Mouse (Mus musculus): ENCODE data around the gene Tas2r135.

Tas2r135 gene

DNA sequence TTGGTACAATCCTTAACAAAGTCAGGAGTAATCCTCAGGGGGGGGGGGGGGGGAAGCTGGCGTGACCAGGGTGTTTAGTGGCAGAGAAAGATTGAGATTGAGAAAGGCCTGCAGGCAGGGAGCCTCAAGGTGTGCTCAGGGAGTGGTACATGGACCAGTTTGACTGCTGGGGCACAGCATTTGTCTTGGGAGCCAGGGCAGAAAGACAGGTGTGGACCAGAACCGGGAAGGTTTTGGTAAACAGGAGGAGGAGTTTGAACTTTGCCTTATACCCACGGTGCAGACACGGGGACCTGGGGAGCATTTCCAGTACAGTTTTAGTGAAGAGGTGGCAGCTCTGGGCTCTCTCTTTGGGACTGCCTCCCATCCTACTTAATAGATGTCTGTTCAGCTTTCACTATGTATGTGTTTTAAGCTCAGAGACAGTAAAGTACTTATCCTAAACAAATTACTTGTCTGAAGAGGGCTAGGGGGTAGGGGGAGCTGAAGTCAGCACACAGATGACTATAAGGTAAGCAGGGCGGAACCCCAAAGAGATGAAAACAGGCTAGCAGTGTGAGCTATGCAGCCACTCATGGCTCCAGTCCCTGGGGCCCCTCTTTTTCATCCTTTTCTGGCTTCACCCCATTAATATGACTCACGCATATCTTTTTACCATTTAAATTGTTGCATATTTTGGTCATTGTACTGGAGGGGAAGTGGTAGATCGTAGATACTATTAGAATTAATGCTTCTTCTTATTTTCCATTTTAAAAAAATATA lies 31.4 kb upstream of the Tas2r135 start:
- in situ Hi-C loops (cut with MboI, MseI), result loop anchor here (10.0 kb wide), 1 partner anchor 819 kb away; no protein-coding TSS in a partner anchor

DNA sequence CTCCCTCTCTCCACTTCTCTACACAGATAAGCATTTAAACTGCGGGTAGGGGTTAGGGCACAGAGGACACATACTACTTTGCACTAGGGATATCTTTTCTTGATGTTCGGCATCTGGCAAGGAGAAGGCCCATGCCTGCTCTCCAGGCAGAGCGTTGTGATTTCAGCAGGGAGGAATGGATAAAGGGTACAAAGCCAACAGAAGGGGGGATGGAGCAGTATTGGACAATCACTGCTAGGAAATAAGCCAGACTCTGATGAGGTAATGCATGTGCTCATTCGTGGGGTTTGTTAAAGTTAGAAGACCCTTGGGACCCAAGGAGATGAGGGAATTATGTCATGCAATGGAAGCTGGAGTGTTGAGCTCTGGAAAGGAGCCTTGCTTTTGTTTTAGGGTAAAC lies 30.5 kb upstream of the Tas2r135 start:
- in situ Hi-C loops (cut with MboI, MseI), result loop anchor here (10.0 kb wide), 1 partner anchor 820 kb away; no protein-coding TSS in a partner anchor

DNA sequence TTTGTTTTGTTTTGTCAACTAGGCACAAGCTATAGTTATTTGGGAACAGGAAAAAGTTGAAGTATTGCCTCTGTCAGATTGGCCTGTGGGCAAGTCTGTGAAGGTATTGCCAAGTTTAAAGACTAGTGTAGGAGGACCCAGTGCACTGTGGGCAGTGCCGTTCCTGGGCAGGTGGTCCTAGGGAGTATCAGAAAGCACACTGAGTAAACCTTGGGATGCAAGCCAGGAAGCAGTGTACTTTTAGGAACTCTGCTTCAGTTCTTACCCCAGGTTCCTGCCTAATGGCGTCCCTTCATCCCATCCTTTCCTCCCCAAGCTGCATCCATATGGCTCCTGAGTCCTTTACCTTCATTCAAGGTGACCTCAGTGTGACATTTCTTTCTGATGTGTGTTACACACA lies 30.1 kb upstream of the Tas2r135 start:
- in situ Hi-C loops (cut with MboI, MseI), result loop anchor here (10.0 kb wide), 1 partner anchor 820 kb away; no protein-coding TSS in a partner anchor

DNA sequence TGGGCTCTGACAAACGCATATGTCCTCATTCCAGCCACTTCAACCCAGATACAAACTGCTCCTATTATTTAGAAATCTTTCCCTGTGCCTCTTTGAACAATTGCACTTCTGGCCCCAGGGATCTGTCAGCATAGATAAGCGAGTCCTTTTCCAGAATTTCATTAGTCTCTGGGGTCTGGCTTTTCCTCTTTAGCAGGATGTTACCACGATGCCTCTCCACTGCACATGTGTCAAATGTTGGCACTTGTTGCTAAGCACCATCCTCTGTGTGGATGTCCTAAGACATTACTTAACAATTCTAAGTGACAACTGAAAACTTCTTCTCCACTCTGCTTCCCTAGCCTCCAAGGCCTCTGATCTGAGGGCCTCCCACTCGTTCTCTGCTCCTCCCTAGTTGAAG lies 29.2 kb upstream of the Tas2r135 start:
- in situ Hi-C loops (cut with MboI, MseI), result loop anchor here (10.0 kb wide), 1 partner anchor 821 kb away; no protein-coding TSS in a partner anchor

DNA sequence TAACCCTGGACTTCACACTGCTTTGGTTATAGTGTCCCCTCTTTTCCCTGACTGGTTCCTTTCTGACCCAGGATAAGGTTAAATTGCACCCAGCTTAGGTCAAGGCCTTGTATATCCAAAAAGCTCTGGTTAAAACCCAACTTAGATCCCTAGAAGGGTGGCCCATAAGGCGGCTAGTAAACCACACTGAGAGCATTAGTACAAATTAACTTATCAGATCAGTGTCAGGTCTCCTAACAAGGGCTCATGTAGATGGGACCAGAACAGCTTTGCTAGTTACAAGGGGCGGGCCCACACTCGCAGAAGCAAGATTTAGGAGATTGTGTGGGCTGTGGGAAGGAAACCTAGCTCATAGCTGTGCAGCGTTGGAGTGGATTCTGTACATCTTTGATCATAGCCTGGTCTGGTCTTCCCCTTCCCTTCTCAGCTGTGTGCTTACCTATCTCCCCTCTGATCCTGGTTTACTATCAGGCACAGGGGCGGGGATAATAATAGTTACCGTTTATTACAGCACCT lies 28.7 kb upstream of the Tas2r135 start:
- in situ Hi-C loops (cut with MboI, MseI), result loop anchor here (10.0 kb wide), 1 partner anchor 822 kb away; no protein-coding TSS in a partner anchor

DNA sequence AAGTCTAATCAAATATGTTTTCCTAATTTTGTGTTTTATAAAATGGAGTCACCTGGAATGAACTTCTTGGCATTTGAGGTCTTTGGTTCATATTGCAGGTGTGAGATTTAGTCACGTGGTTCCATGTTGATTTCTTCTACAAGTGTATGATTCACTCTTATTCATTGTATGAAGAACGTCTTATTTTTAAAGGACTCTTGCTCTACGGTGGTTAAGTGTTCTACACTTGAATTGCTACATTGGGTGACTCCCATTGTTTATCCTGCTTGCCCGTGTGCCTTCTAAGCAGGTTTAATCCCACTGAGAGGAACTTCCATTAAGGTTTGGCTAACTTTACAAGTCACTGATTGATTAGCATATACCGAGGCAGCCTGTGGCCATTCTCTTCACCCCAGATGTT lies 28.0 kb upstream of the Tas2r135 start:
- in situ Hi-C loops (cut with MboI, MseI), result loop anchor here (10.0 kb wide), 1 partner anchor 822 kb away; no protein-coding TSS in a partner anchor

DNA sequence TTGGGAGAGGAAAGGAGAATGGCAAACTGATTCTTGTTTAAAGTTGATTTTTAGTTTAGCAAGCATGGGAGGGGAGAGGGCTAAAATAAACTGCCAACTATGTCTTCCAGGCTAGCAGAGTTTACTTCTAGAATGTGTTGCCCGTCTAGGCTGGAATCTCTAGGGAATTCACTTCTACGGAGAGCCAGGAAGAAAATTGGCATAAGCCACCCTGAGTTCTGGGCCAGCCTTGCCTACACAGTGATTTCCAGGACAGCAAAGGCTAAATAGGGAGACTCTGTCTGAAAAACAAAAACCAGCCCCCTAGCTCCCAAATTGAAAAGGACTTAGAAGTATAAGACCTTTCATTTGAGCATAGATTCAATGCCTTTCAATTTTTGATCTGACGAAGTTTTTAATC lies 25.7 kb upstream of the Tas2r135 start:
- in situ Hi-C loops (cut with MboI, MseI), result loop anchor here (10.0 kb wide), 1 partner anchor 825 kb away; no protein-coding TSS in a partner anchor

DNA sequence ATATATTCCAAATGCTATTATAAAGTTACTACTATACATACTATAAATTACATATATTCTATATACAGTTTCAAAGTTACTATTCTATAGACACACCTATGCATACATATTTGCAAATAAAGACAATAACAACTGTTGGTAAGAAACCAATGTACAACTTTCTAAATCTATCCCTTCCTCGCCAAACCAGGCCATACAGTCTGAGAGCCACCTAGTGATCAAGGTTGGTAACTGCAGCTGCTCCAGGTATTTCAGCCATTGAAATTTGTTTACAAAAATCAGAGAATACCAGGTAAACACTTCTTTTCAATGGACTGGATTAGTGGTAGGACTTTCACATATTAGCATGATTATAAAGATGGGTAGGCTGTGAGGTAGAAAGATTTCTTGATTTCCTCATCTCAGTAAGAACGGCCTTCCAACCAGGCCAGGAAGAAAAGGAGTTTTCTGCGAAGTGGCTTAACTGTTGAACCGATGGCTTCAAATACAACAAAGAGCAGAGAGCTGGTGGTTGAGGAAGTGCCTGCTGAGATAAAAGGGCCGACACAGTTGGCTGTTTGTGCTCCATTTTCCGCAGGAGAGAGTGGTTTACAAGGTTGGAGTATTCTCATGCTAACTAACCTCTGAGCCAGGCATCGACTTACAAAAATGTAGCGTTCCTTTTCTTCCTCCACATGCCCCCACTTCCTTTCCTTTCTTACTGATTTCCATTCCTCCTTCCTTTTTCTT lies 24.7 kb upstream of the Tas2r135 start:
- in situ Hi-C loops (cut with MboI, MseI), result no loop called here

DNA sequence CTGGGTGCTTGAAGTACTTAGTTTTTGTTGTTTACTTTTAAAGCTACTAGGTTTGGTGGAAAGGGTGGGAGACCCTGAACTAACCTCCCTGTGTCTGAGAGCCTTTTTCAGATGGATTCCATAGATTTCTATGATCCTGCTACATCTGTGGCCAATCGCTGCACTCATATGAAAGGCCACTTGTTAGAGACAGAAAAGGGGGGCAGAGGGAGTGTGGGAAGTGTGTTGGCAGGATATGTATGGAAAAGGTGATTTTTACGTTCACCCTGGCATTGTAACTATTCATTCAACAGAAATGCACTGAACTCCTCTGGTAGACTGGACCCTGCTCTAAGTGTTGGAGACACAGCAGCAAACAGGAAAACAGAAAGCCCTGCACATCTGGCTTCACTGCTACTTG lies 24.0 kb upstream of the Tas2r135 start:
- in situ Hi-C loops (cut with MboI, MseI), result no loop called here

DNA sequence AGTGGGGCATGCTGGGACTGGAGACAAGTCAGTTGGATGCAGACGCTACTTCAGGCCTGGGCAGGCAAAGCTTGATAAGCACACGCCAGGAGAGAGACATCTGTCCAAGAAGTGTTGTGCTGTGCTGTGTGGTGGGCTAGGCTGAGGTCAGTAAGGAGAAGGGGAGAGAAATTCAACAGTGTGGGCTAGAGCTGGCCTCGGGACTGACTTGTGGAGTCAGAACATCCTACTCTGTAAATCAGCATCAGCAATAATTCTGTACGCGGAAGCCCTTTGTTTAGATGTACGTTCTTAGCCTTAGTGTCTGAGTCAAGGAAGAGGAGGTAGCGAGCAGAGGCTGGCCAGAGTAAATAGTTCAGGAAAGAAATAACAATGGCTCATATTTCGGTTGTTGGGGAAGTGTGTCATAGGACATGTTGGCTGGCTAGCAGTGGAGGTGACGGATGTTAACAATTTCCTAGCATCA lies 23.3 kb upstream of the Tas2r135 start:
- in situ Hi-C loops (cut with MboI, MseI), result no loop called here

DNA sequence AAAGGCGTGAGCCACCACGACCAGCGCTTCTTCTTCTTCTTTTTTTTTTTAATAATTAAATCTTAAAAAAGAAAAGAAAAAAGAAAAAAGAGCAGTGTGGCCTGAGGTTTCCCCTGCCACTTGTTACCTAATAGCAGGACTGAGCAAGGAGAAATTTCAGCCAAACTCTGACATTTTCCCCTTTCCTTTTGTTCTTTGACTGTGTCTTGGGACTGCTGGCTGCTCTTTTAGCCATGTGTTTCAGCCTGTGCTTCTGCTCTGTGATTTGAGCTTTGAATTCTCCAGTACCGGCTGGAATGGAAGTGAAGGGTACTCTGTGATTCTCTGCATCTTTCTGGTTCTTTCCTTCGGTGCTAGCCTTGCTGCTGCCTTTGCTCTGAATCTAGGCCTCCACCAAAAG lies 21.9 kb upstream of the Tas2r135 start:
- in situ Hi-C loops (cut with MboI, MseI), result no loop called here

DNA sequence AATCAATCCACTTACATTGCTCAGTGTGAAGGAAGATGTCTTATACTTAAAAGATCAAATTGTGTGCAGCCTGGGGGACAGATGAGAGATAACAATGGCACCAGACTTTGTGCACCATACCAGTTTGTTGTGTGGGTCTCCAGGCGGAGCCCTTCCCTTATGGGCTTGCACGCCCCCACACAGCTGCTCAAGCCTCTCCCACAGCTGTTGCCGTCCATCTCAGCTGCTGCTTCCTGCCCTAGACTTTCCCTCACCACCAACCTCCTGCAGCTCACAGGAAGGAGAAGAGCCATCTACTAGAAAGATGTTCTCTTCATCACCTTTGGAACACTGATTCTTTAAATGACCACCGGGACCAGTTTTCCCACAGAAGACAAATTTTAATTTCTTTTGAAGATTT lies 19.6 kb upstream of the Tas2r135 start:
- in situ Hi-C loops (cut with MboI, MseI), result no loop called here

DNA sequence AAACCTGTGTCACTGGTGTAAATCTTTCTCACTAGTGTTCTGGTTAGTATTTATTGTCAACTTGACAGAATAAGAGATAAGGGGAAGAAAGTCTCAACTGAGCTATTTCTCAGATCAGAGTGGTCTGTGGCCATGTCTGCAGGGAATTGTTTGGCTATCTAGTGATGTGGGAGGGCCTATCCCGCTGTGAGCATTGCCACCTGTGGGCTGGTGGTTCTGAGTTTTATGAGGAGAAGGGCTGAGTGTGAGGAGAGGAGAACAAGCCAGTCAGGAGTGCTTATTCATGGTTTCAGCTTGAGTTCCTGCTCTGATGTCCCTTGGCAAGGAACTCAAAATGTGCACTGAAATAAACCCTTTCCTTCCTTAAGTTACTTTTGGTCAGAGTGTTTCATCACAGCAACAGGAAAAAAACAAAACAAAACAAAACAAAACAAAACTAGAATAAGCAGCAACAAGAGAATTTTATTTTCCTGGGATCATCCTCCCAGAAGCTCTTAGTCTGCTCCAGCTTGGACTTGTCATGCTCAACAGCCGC lies 13.4 kb upstream of the Tas2r135 start:
- in situ Hi-C loops (cut with MboI, MseI), result no loop called here

DNA sequence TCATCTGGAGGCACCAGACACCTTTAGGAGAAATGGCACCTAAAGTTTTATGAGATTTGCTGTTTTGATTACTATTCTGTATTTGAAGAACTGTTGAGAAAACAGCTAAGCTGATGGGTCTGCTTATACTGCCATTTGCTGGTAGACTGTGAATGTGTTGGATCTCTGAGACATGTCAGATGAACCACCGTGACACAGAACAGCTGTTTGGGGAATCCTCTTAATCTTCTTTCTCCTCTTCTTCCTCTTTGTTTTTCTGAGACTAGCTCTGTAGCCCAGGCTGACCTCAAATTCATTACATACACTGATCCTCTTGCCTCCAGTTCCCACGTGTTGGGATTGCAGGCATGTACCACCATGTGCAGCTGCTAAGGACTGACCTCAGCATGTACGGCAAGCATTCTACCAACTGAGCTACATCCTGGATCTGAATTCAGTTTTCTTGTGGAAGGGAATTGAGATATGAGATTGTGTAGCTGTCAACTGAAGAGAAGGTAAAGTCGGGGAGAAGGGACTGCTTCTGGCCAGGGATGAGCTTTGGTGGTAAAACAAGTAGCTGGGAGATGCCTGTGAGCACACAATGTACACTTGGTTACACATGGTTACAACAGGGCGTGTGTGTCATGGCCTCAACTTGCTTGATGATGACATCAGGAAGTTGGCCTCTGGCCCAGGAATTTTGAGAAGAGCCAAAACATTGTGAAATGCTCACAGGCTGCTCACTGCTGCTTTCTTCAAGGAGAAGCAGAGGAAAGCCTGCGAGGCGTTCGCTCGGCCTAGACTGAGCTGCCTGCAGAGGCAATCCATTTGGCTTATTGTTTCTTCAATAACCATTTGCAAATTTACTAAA lies 9.0 kb upstream of the Tas2r135 start:
- in situ Hi-C loops (cut with MboI, MseI), result no loop called here

DNA sequence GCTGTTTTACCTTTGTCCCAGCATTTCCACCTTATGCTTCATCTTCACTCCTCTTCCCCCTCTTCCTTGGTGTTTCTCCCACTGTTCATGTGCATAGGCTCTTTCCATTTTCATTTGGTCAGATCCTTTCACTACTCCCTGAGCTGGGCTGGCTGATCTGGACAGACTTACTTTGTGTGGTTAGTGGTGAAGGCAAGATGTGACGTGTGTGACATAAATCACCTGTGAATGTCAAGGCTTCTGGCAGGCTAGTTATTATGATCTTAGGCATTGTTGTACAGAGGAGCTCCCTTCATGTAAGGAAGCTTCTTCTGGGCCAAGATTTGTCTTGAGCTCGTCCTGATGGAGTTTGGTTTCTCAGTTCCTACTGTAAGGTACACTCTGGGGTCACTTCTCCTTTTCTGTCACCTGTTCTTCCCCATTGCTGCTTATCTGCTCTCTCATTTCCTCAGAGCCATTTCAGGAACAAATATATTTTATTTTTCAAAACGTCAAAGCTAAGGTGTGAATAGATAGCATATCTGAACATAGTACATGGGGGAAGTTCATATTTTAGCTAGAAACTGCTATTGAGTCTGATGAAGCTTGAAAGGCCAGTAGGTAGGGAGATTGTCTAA lies 8.1 kb upstream of the Tas2r135 start:
- in situ Hi-C loops (cut with MboI, MseI), result no loop called here

DNA sequence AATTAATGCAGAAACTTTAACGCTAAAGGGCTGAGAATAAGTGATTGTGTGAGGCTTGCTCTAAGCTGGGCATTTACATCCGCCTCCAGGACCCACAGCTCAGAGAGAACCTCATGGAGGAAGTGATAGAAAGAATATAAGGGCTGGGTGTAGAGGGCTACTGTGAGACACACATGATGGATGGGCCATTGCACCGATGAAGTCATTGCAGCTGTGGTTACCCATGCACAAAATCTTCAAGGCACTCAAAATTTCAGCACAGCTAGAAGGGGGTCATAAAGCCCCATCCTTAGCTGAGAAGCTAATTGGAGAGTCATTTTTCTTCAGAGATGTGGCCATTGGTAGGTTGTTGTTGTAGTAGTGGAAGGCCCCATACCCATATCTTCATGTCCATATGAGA lies 6.9 kb upstream of the Tas2r135 start:
- in situ Hi-C loops (cut with MboI, MseI), result no loop called here

DNA sequence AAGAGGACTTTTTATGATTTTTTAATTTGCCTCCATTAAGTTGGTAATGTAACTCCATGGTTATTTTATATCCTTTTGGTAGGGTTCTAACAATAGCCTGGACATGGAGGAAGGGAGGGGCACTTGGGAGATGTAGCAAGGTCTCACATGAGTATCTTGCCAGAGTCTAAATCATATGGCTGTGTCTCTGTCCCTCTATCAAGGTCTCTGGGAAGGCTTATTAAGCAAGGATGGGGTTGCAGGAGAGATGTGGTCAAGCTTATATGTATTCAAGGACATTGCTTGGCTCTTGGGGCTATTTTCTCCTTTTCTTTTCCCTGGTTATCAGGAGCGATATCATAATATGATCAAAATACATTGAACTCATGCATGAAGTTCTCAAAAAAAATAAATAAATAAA lies 6.2 kb upstream of the Tas2r135 start:
- in situ Hi-C loops (cut with MboI, MseI), result no loop called here

DNA sequence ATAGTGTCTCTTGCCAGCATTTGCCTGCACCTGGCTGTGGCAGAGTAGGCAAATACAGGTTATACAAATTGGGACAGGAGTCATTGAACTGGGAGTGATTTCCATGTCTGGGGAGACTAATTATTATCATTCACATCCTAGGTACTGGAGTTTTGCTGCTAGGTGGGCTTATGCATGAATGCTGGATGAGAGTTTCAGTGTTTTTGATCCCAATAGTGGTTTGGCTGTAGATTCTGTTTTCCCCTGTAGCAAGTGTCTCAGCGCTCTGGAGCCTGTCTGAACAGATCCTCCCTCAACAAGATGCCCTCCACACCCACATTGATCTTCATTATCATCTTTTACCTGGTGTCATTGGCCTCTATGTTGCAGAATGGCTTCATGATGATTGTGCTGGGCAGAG lies 5.3 kb upstream of the Tas2r135 start, which contains the start of gene Tas2r143:
TSS of gene Tas2r143 (plus strand) at position 301 of the 400 bp plus-strand sequence.
- in situ Hi-C loops (cut with MboI, MseI), result no loop called here

DNA sequence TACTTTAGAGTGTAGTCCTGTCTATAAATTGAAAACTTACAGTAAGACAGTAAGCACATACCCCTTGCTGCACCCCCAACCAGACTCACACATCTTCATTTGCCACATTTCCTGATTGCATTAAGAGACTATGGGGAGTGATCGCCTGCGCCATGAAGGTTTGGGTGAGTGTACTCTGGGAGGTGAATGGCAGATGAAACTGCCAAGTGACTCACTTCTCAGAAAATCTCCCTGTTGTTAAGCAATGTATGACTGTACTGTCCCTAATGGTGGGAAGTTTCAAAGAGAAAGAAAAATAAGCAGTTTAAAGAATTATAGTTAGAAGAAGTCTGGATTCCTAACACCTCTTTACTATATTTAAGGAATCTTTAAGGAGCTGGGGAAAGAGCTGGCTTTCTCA lies 14.2 kb downstream of the Tas2r135 start:
- in situ Hi-C loops (cut with MboI, MseI), result no loop called here

DNA sequence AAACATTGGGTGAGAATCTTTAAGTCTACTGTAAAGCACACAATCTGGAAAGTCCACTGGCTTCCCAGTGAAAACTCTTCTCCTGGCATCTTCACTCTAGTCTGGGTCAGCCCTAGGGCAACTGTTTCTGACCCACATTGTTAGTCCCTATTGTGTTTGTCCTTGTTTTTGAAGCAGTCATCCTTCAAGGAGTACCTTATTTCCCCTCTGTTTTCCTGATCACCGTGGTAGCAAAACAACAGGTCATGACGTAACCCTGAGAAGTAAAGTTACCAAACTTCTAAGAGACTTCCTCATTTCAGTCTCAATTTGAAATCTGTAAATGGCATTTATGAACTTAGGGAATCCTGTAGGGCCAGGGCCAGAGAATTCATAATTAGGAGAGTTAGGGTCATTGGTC lies 16.2 kb downstream of the Tas2r135 start:
- in situ Hi-C loops (cut with MboI, MseI), result no loop called here

DNA sequence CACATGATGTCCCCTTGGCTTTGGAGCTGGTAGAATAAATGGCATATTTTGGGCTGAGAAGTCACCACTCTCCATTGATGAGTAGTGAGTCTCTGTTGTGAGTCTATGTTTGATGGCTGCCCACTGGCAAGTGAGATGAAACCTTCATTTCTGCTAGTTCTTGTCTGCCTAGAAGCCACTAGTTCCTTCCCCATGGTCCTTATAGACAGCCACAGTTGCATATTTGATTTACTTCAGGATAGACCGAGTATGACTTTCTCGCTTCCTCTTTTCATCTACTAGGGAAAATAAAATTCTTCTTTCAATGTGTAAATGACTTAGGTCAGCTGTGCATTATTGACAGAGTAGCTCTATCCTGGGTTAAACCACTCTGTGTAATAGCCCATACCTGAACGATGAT lies 19.2 kb downstream of the Tas2r135 start:
- in situ Hi-C loops (cut with MboI, MseI), result no loop called here

Measured in T-helper 1 cell (primary cell).